Mouse (Mus musculus): ENCODE data around the gene Steap3. TPM values are rescaled to one million over a fixed set of nuclear protein-coding genes. Genes with fewer than 3 reads are reported as not detected.

Gene Steap3
- polyA plus RNA-seq, 1 experiment: 67.0 TPM

DNA sequence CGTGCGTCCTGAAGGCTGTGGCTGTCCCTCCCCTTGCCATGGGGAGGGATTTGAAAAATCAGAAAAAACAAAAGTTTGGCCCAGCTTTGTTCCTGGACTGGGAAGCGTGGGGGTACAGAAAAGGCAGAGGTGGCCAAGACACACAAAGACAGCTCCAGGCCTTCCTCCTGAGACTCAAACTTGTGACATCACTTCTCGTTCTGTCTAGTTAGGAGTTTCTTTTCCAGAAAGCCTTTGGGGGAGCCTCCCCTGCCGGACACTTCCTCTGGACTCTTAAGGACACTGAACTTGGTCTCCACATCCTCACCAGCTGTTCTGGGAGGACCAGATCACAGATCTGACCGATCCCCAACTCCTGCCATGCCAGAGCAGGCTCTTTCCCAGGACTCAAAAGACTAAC lies 18.8 kb downstream of the Steap3 start:
- no peak for DNase-seq
- H3K4me1 ChIP-seq (ENCODE audit: control insufficient read depth, insufficient read depth, low read length): no peaks in the 10 kb centered on the region
- 69% methylated on average over 6 of the region's 6 CpGs for WGBS
- no peak for TF ChIP-seq POLR2A (IDR thresholded peaks at IDR 0.05; ENCODE audit: borderline replicate concordance, extremely low read depth, low read depth, low read length)
- no peak for TF ChIP-seq CTCF (IDR thresholded peaks at IDR 0.05; ENCODE audit: insufficient read depth, low read length)
- no peak overlapping the region for H3K4me3 ChIP-seq (replicated peaks; ENCODE audit: extremely low read depth, low read depth, low read length)

- WGBS: 84% methylated on average over 7 of the region's 7 CpGs
- Histone ChIP-seq H3K4me3 (replicated peaks; ENCODE audit: extremely low read depth, low read depth, low read length) (no peak overlapping the region), H3K4me1 (ENCODE audit: control insufficient read depth, insufficient read depth, low read length) (no peaks in the 10 kb centered on the region)
- TF ChIP-seq POLR2A (IDR thresholded peaks at IDR 0.05; ENCODE audit: borderline replicate concordance, extremely low read depth, low read depth, low read length) (no peak), CTCF (IDR thresholded peaks at IDR 0.05; ENCODE audit: insufficient read depth, low read length) (no peak)
- DNase-seq: no peak
Observed at GRCm38 (mm10) chr1:120252519-120253160, 19.9 kb downstream of the Steap3 start.

GRCm38 (mm10) chr1:120251193-120251592 lies 21.3 kb downstream of the Steap3 start:
- Histone ChIP-seq H3K4me1 (ENCODE audit: control insufficient read depth, insufficient read depth, low read length) (no peaks in the 10 kb centered on the region), H3K4me3 (replicated peaks; ENCODE audit: extremely low read depth, low read depth, low read length) (no peak overlapping the region)
- DNase-seq: no peak
- TF ChIP-seq CTCF (IDR thresholded peaks at IDR 0.05; ENCODE audit: insufficient read depth, low read length): no peak
- no peak for TF ChIP-seq POLR2A (IDR thresholded peaks at IDR 0.05; ENCODE audit: borderline replicate concordance, extremely low read depth, low read depth, low read length)
- 73% methylated on average over 1 of the region's 1 CpGs for whole genome bisulfite sequencing

DNA sequence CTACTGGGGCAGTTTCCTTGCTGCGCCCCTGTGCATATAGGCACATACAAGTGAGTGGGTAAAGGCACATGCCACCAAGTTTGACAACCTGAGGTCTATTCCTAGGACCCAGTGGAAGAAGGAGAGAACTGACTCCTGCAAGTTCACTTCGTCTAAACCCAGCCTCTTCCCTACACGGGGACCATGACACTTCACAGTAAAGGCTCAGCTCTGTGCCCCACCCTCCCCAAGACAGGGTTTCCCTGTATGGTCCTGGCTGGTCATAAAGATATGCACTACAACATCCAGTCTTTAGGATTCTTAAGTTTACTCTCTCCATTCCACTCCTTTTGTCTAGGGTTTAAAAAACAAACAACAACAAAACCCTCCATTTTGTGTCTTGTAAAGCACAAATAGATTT lies 21.9 kb downstream of the Steap3 start:
- H3K4me1 ChIP-seq (ENCODE audit: control insufficient read depth, insufficient read depth, low read length): no peaks in the 10 kb centered on the region
- 87% methylated on average over 3 of the region's 3 CpGs for WGBS
- TF ChIP-seq POLR2A (IDR thresholded peaks at IDR 0.05; ENCODE audit: borderline replicate concordance, extremely low read depth, low read depth, low read length) (no peak), CTCF (IDR thresholded peaks at IDR 0.05; ENCODE audit: insufficient read depth, low read length) (no peak)

DNA sequence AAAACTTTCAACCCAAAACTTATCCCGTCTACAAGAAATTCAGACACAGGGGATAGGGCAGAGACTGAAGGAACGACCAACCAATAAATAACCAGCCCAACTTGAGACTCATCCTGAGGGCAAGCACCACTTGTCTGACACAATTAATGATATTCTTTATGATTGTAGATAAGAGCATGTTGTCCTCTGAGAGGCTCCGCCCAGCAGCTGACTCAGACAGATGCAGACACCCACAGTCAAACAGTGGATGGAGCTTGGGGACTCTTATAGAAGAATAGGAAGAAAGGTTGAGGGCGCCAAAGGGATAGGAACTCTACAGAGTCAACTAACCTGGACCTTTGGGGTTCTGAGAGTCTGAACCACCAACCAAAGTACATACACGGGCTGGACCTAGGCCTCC lies 22.7 kb downstream of the Steap3 start:
- no peak overlapping the region for H3K4me3 ChIP-seq (replicated peaks; ENCODE audit: extremely low read depth, low read depth, low read length)
- DNase-seq: no peak
- TF ChIP-seq POLR2A (IDR thresholded peaks at IDR 0.05; ENCODE audit: borderline replicate concordance, extremely low read depth, low read depth, low read length) (no peak), CTCF (IDR thresholded peaks at IDR 0.05; ENCODE audit: insufficient read depth, low read length) (no peak)
- H3K4me1 ChIP-seq (ENCODE audit: control insufficient read depth, insufficient read depth, low read length): no peaks in the 10 kb centered on the region
- 88% methylated on average over 5 of the region's 5 CpGs for WGBS

More for the DNA sequence above, 21.9 kb downstream of the Steap3 start:
- H3K4me3 ChIP-seq (replicated peaks; ENCODE audit: extremely low read depth, low read depth, low read length): no peak overlapping the region
- no peak for DNase-seq

- peak; percentile 32 for DNase-seq
- no peak overlapping the region for H3K4me3 ChIP-seq (replicated peaks; ENCODE audit: extremely low read depth, low read depth, low read length)
- no peak for TF ChIP-seq CTCF (IDR thresholded peaks at IDR 0.05; ENCODE audit: insufficient read depth, low read length)
- no peak for TF ChIP-seq POLR2A (IDR thresholded peaks at IDR 0.05; ENCODE audit: borderline replicate concordance, extremely low read depth, low read depth, low read length)
- H3K4me1 ChIP-seq (ENCODE audit: control insufficient read depth, insufficient read depth, low read length): no peaks in the 10 kb centered on the region
- WGBS: 35% methylated on average over 5 of the region's 5 CpGs
Observed at GRCm38 (mm10) chr1:120248156-120248555, 24.3 kb downstream of the Steap3 start.

DNA sequence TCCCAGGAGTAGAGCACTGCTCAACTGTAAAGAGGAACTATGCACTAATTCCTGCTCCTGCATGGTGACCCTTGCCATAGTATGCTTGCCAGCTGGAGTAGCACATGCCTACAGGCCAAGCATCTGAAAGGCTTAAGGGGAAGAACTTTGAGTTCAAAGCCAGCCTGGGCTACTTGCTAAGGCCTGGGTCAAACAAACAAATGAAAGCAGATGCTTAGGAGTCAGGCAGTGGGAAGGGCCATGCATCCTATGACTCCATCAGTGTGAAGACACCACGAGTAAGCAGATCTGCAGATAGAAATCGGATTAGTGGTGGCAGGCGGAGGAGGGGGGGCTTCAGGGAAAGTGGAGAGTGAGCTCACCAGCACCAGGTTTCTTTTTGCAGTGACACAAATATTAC lies 25.2 kb downstream of the Steap3 start:
- Histone ChIP-seq H3K4me1 (ENCODE audit: control insufficient read depth, insufficient read depth, low read length) (no peaks in the 10 kb centered on the region), H3K4me3 (replicated peaks; ENCODE audit: extremely low read depth, low read depth, low read length) (no peak overlapping the region)
- TF ChIP-seq CTCF (IDR thresholded peaks at IDR 0.05; ENCODE audit: insufficient read depth, low read length): no peak
- TF ChIP-seq POLR2A (IDR thresholded peaks at IDR 0.05; ENCODE audit: borderline replicate concordance, extremely low read depth, low read depth, low read length): no peak
- WGBS: 65% methylated on average over 3 of the region's 3 CpGs
- no peak for DNase-seq

GRCm38 (mm10) chr1:120246946-120247345 lies 25.6 kb downstream of the Steap3 start:
- Histone ChIP-seq H3K4me3 (replicated peaks; ENCODE audit: extremely low read depth, low read depth, low read length) (no peak overlapping the region), H3K4me1 (ENCODE audit: control insufficient read depth, insufficient read depth, low read length) (no peaks in the 10 kb centered on the region)
- DNase-seq: no peak
- 89% methylated on average over 8 of the region's 8 CpGs for WGBS
- TF ChIP-seq POLR2A (IDR thresholded peaks at IDR 0.05; ENCODE audit: borderline replicate concordance, extremely low read depth, low read depth, low read length) (no peak), CTCF (IDR thresholded peaks at IDR 0.05; ENCODE audit: insufficient read depth, low read length) (no peak)

- Histone ChIP-seq H3K4me3 (replicated peaks; ENCODE audit: extremely low read depth, low read depth, low read length) (no peak overlapping the region), H3K4me1 (ENCODE audit: control insufficient read depth, insufficient read depth, low read length) (no peaks in the 10 kb centered on the region)
- TF ChIP-seq POLR2A (IDR thresholded peaks at IDR 0.05; ENCODE audit: borderline replicate concordance, extremely low read depth, low read depth, low read length) (no peak), CTCF (IDR thresholded peaks at IDR 0.05; ENCODE audit: insufficient read depth, low read length) (no peak)
- 48% methylated on average over 4 of the region's 4 CpGs for WGBS
- DNase-seq: no peak
Observed at GRCm38 (mm10) chr1:120245661-120246131, 26.8 kb downstream of the Steap3 start.

DNA sequence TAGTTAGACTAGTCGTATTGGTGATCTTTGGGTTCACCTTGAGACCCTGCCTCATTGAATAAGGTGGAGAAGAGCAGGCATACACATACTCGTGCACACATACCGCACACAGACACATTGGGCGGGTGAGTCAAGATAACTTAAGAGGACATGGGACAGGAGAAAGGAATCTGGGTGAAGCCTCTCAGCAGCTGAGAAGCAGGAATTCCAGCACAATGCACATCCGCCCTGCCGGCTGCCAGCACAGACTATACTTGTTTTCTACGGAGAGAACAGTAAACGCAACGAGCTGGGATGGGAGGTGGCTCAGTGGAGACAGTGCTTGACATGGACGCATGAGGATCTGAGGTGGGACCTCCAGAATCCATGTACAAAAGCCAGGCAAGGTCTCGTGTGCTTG lies 27.9 kb downstream of the Steap3 start:
- H3K4me3 ChIP-seq (replicated peaks; ENCODE audit: extremely low read depth, low read depth, low read length): no peak overlapping the region
- no peak for DNase-seq
- TF ChIP-seq CTCF (IDR thresholded peaks at IDR 0.05; ENCODE audit: insufficient read depth, low read length) (no peak), POLR2A (IDR thresholded peaks at IDR 0.05; ENCODE audit: borderline replicate concordance, extremely low read depth, low read depth, low read length) (no peak)
- H3K4me1 ChIP-seq (ENCODE audit: control insufficient read depth, insufficient read depth, low read length): no peaks in the 10 kb centered on the region
- 70% methylated on average over 11 of the region's 11 CpGs for WGBS

Data from lung, adult 2 months (tissue).